Mouse (Mus musculus): ENCODE results near the gene Hist1h1t. TPM values are rescaled to one million over a fixed set of nuclear protein-coding genes. Genes with fewer than 3 reads are reported as not detected.
"Not testable (repeated sequence)": the region's sequence is repeated elsewhere in the genome, so short reads cannot be mapped to it uniquely, and the experiment has no call there.

Gene Hist1h1t
- 0.14 TPM in 1 of 2 replicates, not detected in the other for polyA plus RNA-seq (2015; fragmentation: Nextera tagmentation; extraction: Ambion mirVana)

DNA sequence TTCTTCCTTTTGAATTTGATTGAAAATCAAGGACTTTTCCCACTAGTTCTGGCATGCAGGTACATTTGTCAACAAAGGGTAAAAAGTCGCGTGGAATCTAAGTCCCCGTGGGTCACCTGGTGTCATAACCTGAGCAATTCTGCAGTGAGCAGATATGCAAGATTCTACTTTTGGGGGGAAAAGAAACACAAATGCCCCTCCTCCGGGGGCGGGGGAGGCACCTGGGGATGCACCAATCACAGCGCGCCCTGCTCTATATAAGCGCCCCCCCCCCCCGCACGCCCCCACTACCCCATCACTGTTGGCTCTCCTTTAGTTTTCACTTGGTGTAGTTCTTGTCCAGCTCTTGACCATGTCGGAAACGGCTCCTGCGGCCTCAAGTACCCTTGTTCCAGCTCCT is at the start of gene Hist1h1t:
TSS of gene Hist1h1t (plus strand) at position 301 of the 400 bp plus-strand sequence.
- peak within 1 kb of the TSS; percentile 41 for H3K4me2 ChIP-seq
- no peak for ATAC-seq (replicated peaks; ENCODE audit: insufficient number of reproducible peaks, insufficient read depth, low FRiP score, low read depth)
- no peaks in the 10 kb centered on the region for H3K9me3 ChIP-seq (replicated peaks)
- WGBS, result 47% methylated on average over 13 of the region's 13 CpGs
- H3K9ac ChIP-seq, result no peak within 1 kb of the TSS
- no peaks in the 10 kb centered on the region for H3K36me3 ChIP-seq
- H3K4me3 ChIP-seq, result no peak within 1 kb of the TSS
- H3K4me1 ChIP-seq (replicated peaks), result peaks cover 12% of the 10 kb centered on the region
- peak within 1 kb of the TSS; percentile 34; the same call in 1 of the 2 replicates for H3K27ac ChIP-seq
- H3K27me3 ChIP-seq, result no peaks in the 10 kb centered on the region

DNA sequence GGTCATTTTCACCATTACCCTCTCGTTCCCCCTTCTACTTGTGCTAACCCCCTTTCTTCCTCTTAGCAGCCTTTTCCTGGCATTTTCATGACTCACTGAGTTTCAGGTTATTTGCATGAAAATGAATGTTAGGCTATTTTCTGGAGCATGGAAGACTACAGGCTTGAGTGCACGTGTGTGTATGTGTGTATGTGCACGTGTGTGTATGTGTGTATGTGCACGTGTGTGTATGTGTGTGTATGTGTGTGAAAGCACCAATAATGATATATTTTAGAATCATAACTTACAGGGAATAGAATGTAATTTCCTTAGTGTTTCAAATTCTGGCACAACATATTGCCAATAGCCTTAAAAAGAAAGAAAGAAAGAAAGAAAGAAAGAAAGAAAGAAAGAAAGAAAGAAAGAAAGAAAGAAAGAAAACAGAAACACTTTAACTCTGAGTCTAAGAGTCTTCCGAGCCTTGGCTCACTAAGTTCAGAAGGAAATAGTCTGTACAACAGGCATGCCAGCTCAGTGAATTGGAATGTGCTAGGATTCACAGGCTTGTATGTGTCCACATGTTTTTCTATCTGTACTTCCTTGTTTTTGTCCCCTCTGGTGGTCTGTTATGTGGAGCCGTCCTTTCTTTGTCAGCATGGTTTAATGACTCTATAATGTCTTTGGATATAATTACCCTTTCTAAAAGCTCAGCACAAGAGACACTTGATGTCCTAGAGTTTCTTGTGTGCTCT is 35.8 kb upstream of the Hist1h1t start:
- ATAC-seq (replicated peaks; ENCODE audit: insufficient number of reproducible peaks, insufficient read depth, low FRiP score, low read depth), result no peak
- Histone ChIP-seq H3K9me3 (replicated peaks) (no peaks in the 10 kb centered on the region), H3K36me3 (no peaks in the 10 kb centered on the region), H3K4me2 (no peak overlapping the region), H3K27me3 (no peaks in the 10 kb centered on the region), H3K4me1 (replicated peaks) (no peaks in the 10 kb centered on the region), H3K9ac (no peak overlapping the region), H3K27ac (no peak overlapping the region), H3K4me3 (no peak overlapping the region)
- WGBS, result 61% methylated on average over 6 of the region's 6 CpGs

DNA sequence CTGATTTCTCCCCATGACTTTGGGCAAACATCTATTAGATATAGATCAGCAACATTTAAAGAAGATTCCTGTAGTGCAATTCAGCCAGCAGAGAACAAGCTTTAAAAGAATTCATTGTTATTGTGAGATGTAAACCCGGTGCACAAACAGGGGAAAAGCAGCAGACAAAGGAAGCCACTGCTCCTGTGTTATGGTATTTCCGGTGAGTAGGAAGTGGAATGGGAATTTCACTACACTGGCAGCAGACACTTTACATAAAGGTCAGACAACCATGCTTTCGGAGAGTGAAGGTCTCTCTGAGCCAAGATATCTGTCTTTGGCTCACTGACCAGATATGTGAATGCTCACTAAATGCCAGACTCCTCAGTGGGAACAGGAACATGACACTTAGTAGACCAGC is 33.1 kb upstream of the Hist1h1t start:
- Histone ChIP-seq H3K9me3 (replicated peaks) (no peaks in the 10 kb centered on the region), H3K4me1 (replicated peaks) (no peaks in the 10 kb centered on the region), H3K36me3 (no peaks in the 10 kb centered on the region), H3K27ac (no peak overlapping the region), H3K9ac (no peak overlapping the region), H3K4me2 (no peak overlapping the region), H3K4me3 (no peak overlapping the region), H3K27me3 (no peaks in the 10 kb centered on the region)
- ATAC-seq (replicated peaks; ENCODE audit: insufficient number of reproducible peaks, insufficient read depth, low FRiP score, low read depth), result no peak
- 56% methylated on average over 3 of the region's 3 CpGs for WGBS

DNA sequence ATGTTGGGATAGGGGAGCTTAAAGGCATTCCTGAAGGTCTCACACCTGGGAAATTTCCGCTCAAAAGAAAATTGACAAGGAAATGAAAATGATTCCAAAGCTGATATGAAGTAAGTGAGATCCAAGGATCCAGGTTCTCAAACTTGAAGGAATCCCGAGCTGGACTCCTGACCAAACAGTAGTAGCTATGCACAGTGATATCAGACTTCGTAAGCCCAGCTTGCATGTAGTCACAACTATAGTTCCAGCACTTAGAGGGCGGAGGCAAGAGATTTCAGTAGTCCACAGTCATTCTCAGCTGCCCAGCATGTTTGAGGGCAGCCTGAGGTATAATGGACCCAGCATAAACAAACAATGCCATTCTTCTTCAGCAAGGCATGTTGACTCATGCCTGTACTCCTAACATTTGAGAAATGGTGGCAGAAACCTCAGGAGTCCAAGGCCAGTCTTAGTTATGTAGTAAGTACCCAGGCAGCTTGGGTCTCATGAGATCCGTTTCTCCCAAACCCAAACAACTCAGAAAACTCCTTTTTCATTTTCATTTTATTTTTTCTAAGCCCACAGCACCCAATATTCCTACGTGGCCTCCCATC is 13.5 kb upstream of the Hist1h1t start:
- Histone ChIP-seq H3K4me1 (replicated peaks) (peaks cover 19% of the 10 kb centered on the region), H3K27me3 (no peaks in the 10 kb centered on the region), H3K4me2 (no peak overlapping the region), H3K9ac (no peak overlapping the region), H3K36me3 (no peaks in the 10 kb centered on the region), H3K4me3 (no peak overlapping the region), H3K9me3 (replicated peaks) (no peaks in the 10 kb centered on the region), H3K27ac (no peak overlapping the region)
- ATAC-seq (replicated peaks; ENCODE audit: insufficient number of reproducible peaks, insufficient read depth, low FRiP score, low read depth), result no peak
- 82% methylated on average over 6 of the region's 6 CpGs for WGBS

DNA sequence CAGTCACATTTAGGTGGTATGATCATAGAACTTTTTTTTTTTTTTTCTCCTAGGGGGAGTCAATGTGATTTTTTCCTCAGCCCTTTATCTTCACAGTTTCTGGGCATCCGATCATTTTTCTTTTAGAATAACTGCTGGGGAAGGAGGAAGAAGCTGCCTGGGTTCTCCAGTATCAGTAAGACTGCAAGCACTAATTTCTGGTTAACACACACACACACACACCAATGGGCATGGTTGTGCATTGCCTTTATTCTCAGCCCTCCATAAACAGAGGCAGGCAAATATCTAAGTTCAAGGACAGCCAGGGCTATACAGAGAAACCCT is 13.0 kb upstream of the Hist1h1t start:
- Histone ChIP-seq H3K36me3 (no peaks in the 10 kb centered on the region), H3K9ac (0 out of 2 replicates have a peak overlapping the region, but pooled peaks have one; percentile 60), H3K27ac (peak overlapping the region; percentile 90), H3K9me3 (replicated peaks) (no peaks in the 10 kb centered on the region), H3K4me3 (peak overlapping the region; percentile 45; the same call in 1 of the 2 replicates), H3K4me2 (peak overlapping the region; percentile 68), H3K27me3 (no peaks in the 10 kb centered on the region), H3K4me1 (replicated peaks) (peaks cover 19% of the 10 kb centered on the region)
- ATAC-seq (replicated peaks; ENCODE audit: insufficient number of reproducible peaks, insufficient read depth, low FRiP score, low read depth), result no peak
- WGBS, result 54% methylated on average over 1 of the region's 1 CpGs

DNA sequence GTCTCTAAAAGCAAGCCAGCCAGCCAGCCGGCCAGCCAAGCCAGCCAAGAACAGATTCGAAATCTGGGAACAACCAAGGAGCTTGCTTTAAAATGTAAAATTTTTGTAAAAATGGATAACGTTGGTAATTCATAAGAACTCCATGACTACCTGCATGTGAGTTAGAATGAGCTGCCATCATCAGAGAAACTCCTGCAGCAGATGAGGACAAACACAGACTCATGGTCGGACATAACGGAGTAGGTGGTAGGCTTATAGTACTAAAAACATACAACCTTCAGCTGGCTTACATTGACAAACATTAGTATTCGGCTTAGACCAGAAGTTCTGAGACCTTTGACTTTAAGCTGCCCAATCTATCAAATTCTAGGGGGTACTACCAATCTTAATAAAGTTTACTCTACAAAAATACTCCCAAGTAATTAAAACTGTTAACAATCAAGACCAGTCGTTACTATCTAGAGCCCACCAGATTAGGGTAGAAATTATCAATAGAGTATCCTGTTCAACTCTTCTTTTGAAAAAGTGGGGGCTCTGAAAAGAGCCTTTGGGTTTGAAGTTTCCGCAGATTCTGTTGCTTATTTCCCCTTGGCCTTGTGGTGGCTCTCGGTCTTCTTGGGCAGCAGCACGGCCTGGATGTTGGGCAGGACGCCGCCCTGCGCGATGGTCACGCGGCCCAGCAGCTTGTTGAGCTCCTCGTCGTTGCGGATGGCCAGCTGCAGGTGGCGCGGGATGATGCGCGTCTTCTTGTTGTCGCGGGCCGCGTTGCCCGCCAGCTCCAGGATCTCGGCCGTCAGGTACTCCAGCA is 12.5 kb upstream of the Hist1h1t start:
- H3K9me3 ChIP-seq (replicated peaks); H3K36me3 ChIP-seq; H3K27me3 ChIP-seq: not testable (repeated sequence)
- peak; percentile 27 for ATAC-seq (replicated peaks; ENCODE audit: insufficient number of reproducible peaks, insufficient read depth, low FRiP score, low read depth)
- Histone ChIP-seq H3K4me1 (replicated peaks) (peaks cover 19% of the 10 kb centered on the region), H3K4me3 (peak overlapping the region; percentile 45), H3K27ac (peak overlapping the region; percentile 90), H3K4me2 (peak overlapping the region; percentile 68), H3K9ac (peak overlapping the region; percentile 60)
- 15% methylated on average over 12 of the region's 30 CpGs for WGBS

DNA sequence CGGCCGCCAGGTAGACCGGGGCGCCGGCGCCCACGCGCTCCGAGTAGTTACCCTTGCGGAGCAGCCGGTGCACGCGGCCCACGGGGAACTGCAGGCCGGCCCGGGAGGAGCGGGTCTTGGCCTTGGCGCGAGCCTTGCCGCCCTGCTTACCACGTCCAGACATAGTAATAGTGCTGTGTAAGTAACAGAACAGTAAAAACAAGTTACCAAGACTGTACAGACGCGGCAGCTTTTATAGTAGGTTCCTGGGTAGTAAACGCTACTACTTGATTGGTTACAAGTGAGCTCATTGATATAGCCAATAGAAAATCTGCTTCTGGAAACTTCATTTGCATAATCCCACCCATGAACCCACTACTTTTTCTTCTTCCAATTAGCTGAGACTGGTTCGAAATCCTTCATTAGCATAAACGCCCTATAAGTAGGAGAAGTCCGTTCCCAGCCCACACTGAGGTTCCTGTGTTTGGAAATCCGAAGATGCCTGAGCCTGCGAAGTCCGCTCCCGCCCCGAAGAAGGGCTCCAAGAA is 11.8 kb upstream of the Hist1h1t start, which contains the start of the genes Hist1h2ac and Hist1h2bc:
TSS of gene Hist1h2ac (minus strand) at position 194 of the 527 bp plus-strand sequence.
TSS of gene Hist1h2bc (plus strand) at position 445 of the 527 bp plus-strand sequence.
- no peaks in the 10 kb centered on the region for H3K36me3 ChIP-seq
- H3K9ac ChIP-seq, result peak within 1 kb of the TSS; percentile 60
- peak within 1 kb of the TSS; percentile 90 for H3K27ac ChIP-seq
- peak; percentile 98 for ATAC-seq (replicated peaks; ENCODE audit: insufficient number of reproducible peaks, insufficient read depth, low FRiP score, low read depth)
- no peaks in the 10 kb centered on the region for H3K9me3 ChIP-seq (replicated peaks)
- H3K4me3 ChIP-seq, result peak within 1 kb of the TSS; percentile 45
- under 1% methylated on average over 32 of the region's 32 CpGs for WGBS
- peak within 1 kb of the TSS; percentile 68 for H3K4me2 ChIP-seq
- no peaks in the 10 kb centered on the region for H3K27me3 ChIP-seq
- peaks cover 19% of the 10 kb centered on the region for H3K4me1 ChIP-seq (replicated peaks)

DNA sequence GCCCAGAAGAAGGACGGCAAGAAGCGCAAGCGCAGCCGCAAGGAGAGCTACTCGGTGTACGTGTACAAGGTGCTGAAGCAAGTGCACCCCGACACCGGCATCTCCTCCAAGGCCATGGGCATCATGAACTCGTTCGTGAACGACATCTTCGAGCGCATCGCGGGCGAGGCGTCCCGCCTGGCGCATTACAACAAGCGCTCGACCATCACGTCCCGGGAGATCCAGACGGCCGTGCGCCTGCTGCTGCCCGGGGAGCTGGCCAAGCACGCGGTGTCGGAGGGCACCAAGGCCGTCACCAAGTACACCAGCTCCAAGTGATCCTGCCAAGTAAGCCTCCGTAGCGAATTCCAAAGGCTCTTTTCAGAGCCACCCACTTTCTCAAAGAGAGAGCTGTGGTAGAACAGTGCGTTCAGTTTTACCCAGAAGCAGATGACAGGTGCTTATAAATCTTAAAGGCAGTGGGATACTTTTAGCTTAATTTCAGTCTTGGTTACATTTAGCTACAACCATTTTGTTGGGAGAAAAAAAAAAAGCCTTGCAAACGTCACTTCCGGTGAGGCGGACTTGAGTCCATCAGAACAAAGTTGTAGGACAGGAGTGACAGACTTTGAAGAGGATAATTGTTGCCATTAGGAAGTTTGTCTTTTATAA is 11.2 kb upstream of the Hist1h1t start:
- WGBS, result under 1% methylated on average over 19 of the region's 37 CpGs
- peak; percentile 5 for ATAC-seq (replicated peaks; ENCODE audit: insufficient number of reproducible peaks, insufficient read depth, low FRiP score, low read depth)
- H3K4me2 ChIP-seq, result peak overlapping the region; percentile 68
- peak overlapping the region; percentile 45 for H3K4me3 ChIP-seq
- H3K27me3 ChIP-seq; H3K9me3 ChIP-seq (replicated peaks); H3K36me3 ChIP-seq: not testable (repeated sequence)
- peak overlapping the region; percentile 90 for H3K27ac ChIP-seq
- peaks cover 19% of the 10 kb centered on the region for H3K4me1 ChIP-seq (replicated peaks)
- peak overlapping the region; percentile 53 for H3K9ac ChIP-seq

DNA sequence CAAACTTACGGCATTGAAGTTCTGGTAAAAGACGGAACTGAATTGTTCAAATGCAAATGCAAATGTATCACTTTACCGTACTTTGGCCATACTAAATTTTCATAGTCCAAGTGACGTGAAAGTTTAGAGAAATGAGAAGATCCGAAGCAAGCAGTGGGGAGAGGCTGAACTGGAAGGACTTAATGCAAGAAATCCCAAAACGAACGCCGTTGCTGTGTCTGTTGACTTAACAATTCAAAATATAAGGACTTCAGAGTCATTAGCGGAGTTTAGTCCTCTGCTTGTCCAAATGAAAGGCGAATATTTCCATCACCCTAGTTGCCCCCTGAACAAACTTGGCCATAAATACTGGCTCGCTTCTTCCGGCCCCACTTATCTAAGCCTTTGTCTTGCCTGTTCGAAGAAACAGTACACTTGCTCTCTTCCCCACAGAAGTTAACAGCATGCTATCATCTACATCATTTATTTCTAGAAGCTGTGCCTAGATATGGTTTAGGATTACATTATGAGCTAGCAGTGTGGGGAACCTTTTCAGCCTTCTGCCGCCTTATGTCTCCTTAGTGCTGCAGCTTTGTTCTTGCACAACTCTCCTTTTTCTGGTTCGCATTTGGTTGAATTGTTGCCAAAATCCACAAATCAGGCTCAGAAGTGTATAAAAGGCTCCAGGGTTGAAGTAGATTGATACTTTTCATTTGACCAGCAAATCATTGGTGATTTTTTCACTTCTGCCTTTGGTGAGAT is 10.3 kb upstream of the Hist1h1t start:
- Histone ChIP-seq H3K4me3 (peak overlapping the region; percentile 45), H3K9me3 (replicated peaks) (no peaks in the 10 kb centered on the region), H3K4me1 (replicated peaks) (peaks cover 19% of the 10 kb centered on the region), H3K27me3 (no peaks in the 10 kb centered on the region), H3K4me2 (peak overlapping the region; percentile 68), H3K27ac (peak overlapping the region; percentile 90), H3K9ac (peak overlapping the region; percentile 53), H3K36me3 (no peaks in the 10 kb centered on the region)
- WGBS, result 10% methylated on average over 15 of the region's 15 CpGs
- ATAC-seq (replicated peaks; ENCODE audit: insufficient number of reproducible peaks, insufficient read depth, low FRiP score, low read depth), result no peak

DNA sequence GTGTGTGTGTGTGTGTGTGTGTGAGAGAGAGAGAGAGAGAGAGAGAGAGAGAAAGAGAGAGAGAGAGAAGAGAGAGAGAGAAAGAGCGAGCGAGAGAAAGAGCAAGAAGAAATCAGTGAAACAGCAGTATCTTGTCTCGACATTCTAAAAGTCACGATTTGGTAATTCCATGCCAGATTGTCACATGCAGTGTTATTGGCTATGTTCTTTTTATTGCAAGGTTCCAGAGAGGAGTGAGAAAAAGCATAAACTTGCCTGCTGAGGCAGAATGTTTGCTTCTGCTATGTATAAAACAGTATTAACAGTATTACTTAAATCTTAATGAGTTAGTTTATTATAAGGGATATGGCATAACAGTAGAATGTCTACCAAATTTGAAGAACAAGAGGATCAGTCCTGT is 9.6 kb upstream of the Hist1h1t start:
- Histone ChIP-seq H3K4me3 (peak overlapping the region; percentile 45), H3K27ac (peak overlapping the region; percentile 90), H3K9me3 (replicated peaks) (no peaks in the 10 kb centered on the region), H3K27me3 (no peaks in the 10 kb centered on the region), H3K4me1 (replicated peaks) (peaks cover 19% of the 10 kb centered on the region), H3K4me2 (peak overlapping the region; percentile 68), H3K36me3 (no peaks in the 10 kb centered on the region), H3K9ac (peak overlapping the region; percentile 53; the same call in 1 of the 2 replicates)
- no peak for ATAC-seq (replicated peaks; ENCODE audit: insufficient number of reproducible peaks, insufficient read depth, low FRiP score, low read depth)
- WGBS, result 50% methylated on average over 4 of the region's 4 CpGs

Measured in heart, embryonic 15.5 days (tissue).